Mouse (Mus musculus) testis, adult 2 months (tissue): ENCODE data around the gene H2afj. TPM values are rescaled to one million over a fixed set of nuclear protein-coding genes. Genes with fewer than 3 reads are reported as not detected.

ENCODE experiments used
- H3K27ac ChIP-seq: fragments of 200-500 bp; 2 replicates; pipeline ENCODE4 v1.5.1; 2012; ENCODE audit warnings: low read depth, low read length; ENCODE audit not compliant: control insufficient read depth, insufficient read depth
- H3K27me3 ChIP-seq: fragments of 200-500 bp; 2 replicates; pipeline ENCODE4 v1.6.1; 2012; ENCODE audit warnings: mild to moderate bottlenecking, low read length, moderate library complexity; ENCODE audit not compliant: control insufficient read depth, insufficient read depth
- H3K36me3 ChIP-seq: fragments of 200-500 bp; 2 replicates; pipeline ENCODE4 v1.6.1; 2012; ENCODE audit warnings: mild to moderate bottlenecking, low read length; ENCODE audit not compliant: control insufficient read depth, insufficient read depth
- H3K4me1 ChIP-seq: fragments of 200-500 bp; 2 replicates; pipeline ENCODE4 v1.6.1; 2012; ENCODE audit warnings: low read length; ENCODE audit not compliant: control insufficient read depth, insufficient read depth
- H3K4me3 ChIP-seq: fragments of 200-500 bp; 2 replicates; pipeline ENCODE4 v1.5.1; 2012; ENCODE audit warnings: low read depth, mild to moderate bottlenecking, low read length, moderate library complexity, mixed read lengths; ENCODE audit not compliant: control insufficient read depth
- CTCF ChIP-seq: fragments of 200-500 bp; IDR thresholded peaks from 2 replicates; pipeline ENCODE4 v1.5.1; 2012; ENCODE audit warnings: low read depth, mild to moderate bottlenecking, inconsistent platforms, low read length, moderate library complexity; ENCODE audit not compliant: control insufficient read depth, insufficient read depth, insufficient replicate concordance
- POLR2A ChIP-seq: fragments of 200-500 bp; IDR thresholded peaks from 2 replicates; pipeline ENCODE4 v1.6.1; 2012; ENCODE audit warnings: low read depth, mild to moderate bottlenecking, inconsistent platforms, low read length, moderate library complexity; ENCODE audit not compliant: control insufficient read depth
- polyA plus RNA-seq: library from polyadenylated mRNA; depleted of rRNA; stranded (reverse); fragments of >200 nt; gene quantifications from 2 replicates; pipeline ENCODE4 v1.2.3, GENCODE M21; 2012

Gene H2afj
- polyA plus RNA-seq, 1 experiment, result 34.2 TPM

DNA sequence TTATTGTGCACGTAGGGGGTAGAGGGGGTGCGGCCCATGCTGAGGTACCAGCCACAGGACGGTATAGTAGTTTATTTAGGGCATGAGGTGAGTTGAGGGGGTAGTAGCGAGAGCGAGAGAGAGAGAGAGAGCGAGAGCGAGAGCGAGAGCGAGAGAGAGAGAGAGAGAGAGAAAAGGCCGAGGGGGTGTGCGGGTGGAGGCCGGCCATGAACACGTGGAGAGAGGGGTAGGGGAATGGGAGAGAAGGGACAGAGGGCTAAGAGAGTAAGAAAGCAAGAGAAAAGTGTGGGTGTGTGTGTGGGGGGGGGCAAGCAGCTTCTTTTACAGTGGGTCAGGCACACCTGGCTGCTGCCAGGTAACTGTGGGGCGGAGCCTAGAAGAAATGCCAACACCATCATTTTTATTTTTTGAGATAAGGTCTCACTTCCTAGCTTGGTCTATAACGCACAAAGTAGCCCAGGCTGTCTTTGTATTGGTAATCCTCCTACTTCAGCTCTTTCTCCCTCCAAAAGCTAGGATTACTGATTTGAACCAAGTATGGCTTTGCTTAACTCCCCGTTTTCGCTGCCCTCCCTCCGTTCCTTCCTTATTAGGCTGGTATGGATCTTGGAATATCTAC, 540 bp upstream of the H2afj start:
- no peak for TF ChIP-seq POLR2A
- TF ChIP-seq CTCF, result no peak
- no peaks in the 10 kb centered on the region for H3K36me3 ChIP-seq
- no peaks in the 10 kb centered on the region for H3K27me3 ChIP-seq
- peak overlapping the region; percentile 63 for H3K4me3 ChIP-seq
- peaks cover 14% of the 10 kb centered on the region for H3K4me1 ChIP-seq
- peak overlapping the region; percentile 24 for H3K27ac ChIP-seq

DNA sequence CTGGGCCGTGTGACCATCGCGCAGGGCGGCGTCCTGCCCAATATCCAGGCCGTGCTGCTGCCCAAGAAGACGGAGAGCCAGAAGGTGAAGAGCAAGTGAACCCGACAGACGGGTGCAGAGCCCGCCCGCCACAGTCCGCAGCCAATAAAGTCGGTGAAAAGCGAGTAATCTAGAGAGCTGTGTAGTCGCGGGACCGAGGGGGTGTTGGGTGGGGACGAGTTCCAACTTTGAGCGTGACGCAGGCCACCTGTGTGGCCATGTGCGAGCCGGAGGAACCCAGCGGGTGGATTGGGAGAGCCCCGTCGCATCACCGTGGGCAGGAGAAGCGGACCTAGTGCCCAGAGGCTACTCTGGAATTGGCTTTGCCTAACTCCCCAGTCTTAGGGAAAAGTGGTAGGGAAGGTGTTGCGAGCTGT, 595 bp downstream of the H2afj start:
- TF ChIP-seq CTCF (no peak), POLR2A (no peak)
- H3K36me3 ChIP-seq, result no peaks in the 10 kb centered on the region
- peak overlapping the region; percentile 34 for H3K27ac ChIP-seq
- no peaks in the 10 kb centered on the region for H3K27me3 ChIP-seq
- H3K4me3 ChIP-seq, result peak overlapping the region; percentile 82
- peaks cover 11% of the 10 kb centered on the region for H3K4me1 ChIP-seq

DNA sequence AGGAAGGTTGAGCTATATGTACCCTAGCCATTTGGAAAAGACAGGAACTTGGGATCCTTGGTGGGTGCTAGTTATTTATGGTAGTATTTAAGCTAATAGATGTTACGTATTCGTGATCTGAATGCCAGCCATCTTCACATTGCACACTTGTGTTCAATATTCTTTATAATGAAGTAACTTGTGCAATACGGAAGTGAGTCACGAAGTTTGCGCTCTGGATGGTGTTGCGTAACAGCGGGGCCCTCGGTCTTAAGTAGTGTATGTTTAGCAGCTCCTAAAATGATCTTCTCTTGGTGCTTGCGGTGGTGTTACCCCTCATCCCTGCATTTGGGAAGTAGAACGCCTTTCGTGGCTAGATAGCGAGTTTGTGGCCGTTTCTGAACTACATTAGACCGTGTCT, 1.0 kb downstream of the H2afj start:
- Histone ChIP-seq H3K4me3 (peak overlapping the region; percentile 82), H3K36me3 (no peaks in the 10 kb centered on the region), H3K27me3 (no peaks in the 10 kb centered on the region), H3K27ac (peak overlapping the region; percentile 34; the same call in 1 of the 2 replicates), H3K4me1 (peaks cover 10% of the 10 kb centered on the region)
- no peak for TF ChIP-seq CTCF
- TF ChIP-seq POLR2A, result no peak

DNA sequence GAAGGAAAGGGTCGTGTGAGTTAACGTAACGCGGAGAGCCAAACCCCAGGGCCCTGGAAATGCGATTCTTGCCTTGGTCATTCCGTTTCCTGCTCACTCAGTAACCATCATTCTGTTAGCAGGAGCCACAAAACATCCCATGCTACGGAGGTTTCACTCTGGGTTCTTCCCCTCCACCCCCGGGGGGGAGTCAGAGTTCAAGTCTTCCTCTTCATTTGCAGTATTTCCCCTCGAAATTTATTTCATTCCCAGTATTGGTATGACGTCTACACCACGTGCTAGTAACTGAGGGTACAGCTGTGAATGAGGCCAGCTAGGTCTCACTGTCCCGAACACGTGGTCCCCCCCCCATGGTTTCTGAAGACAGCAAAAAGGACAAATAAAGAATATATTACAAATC, 1.6 kb downstream of the H2afj start:
- no peak overlapping the region; the same call in none of the 2 replicates for H3K4me3 ChIP-seq
- no peaks in the 10 kb centered on the region for H3K27me3 ChIP-seq
- no peaks in the 10 kb centered on the region for H3K36me3 ChIP-seq
- peaks cover 10% of the 10 kb centered on the region for H3K4me1 ChIP-seq
- TF ChIP-seq POLR2A (no peak), CTCF (no peak)
- H3K27ac ChIP-seq, result no peak overlapping the region

DNA sequence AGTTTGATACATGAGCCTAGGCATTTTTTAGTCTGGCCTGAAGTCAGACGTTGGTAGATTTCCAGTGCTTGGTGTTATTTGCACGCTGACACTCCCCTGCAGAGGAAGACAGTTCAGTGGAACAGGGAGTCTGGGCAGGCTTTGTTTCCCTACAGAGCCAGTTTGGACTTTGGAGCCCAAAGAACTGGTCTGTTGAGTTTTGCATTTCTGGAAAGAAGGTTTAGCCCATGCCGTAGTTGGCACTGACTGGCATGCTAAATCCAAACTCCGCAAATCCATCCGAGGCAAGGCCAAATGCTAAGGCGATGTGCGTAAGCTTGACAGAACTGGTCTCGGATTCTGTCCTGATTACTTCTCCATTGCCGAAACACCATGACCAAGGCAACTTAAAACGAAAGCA, 3.2 kb downstream of the H2afj start:
- Histone ChIP-seq H3K27ac (no peak overlapping the region), H3K4me3 (no peak overlapping the region), H3K27me3 (no peaks in the 10 kb centered on the region), H3K36me3 (no peaks in the 10 kb centered on the region; the same call in 1 of the 2 replicates), H3K4me1 (peaks cover 10% of the 10 kb centered on the region)
- TF ChIP-seq CTCF (no peak), POLR2A (no peak)

DNA sequence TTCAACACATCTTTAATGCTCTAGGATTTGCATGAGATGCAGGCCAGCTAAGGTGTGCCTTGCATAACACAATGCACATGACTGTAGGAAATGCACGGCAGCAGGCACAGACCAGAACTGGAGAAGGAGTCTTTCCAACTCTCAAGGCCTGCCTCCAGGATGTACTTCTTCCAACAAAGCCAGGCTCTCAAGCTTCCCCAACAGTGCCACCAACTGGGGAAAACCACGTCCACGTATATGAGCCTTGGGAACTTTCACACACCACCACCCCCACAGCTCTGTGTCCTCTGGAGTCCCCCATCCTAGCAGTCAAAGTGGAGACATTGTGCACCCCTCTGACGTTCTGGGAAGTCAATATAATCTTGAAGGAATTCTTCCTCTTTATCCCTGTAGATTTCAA, 5.1 kb downstream of the H2afj start:
- H3K4me1 ChIP-seq, result peaks cover 3% of the 10 kb centered on the region

DNA sequence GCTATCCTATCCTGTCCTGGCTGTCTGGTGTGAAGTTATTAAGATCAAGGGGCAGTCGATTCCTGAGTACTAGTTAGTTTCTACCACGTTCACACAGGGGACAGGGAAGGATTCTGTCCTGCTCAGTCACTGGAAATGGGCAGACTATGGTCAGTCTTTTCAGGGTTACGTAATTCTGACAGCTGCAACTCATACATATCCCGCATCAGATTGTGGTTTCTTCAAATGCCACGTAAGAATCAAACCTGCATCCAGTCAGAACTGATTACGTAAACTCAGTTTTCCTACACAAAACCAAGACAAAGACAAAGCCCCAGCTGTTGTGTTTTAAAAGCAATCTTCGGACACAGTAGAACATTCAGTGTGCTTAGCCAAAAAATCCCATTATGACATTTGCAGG, 7.3 kb downstream of the H2afj start:
- H3K4me1 ChIP-seq, result no peaks in the 10 kb centered on the region; the same call in 1 of the 2 replicates
- peaks cover 4% of the 10 kb centered on the region for H3K36me3 ChIP-seq
- H3K27me3 ChIP-seq, result no peaks in the 10 kb centered on the region
- H3K4me3 ChIP-seq, result no peak overlapping the region
- TF ChIP-seq CTCF, result no peak
- no peak for TF ChIP-seq POLR2A
- no peak overlapping the region; the same call in 1 of the 2 replicates for H3K27ac ChIP-seq

More for the DNA sequence above, 5.1 kb downstream of the H2afj start:
- H3K36me3 ChIP-seq, result no peaks in the 10 kb centered on the region; the same call in 1 of the 2 replicates
- TF ChIP-seq POLR2A, result no peak
- TF ChIP-seq CTCF, result no peak
- H3K27me3 ChIP-seq, result no peaks in the 10 kb centered on the region
- no peak overlapping the region for H3K27ac ChIP-seq
- H3K4me3 ChIP-seq, result no peak overlapping the region
